Mouse (Mus musculus): ENCODE results near the gene Cyp4f40.
"Not testable (repeated sequence)": the region's sequence is repeated elsewhere in the genome, so short reads cannot be mapped to it uniquely, and the experiment has no call there.

Cyp4f40 gene

DNA sequence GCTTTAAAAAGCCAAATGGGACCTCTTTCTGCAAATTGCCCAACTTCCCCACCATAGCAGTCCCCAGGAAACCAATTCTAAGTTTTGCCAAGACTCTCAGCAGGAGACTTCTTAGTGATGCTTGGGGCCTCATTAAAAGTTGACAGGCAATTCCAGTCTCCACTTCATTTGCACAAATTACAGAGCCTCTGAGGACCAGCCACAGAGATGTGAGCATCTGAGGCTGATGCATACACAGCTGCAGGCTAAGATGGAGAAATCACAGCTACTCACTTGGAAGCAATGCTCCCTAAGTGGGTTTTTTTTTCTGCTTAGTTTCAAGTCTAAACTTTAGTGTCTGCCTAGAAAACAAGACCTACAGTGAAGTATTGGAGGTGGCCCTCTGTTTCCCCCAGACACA, 51.8 kb downstream of the Cyp4f40 start:
- DNase-seq (ENCODE audit: low read depth, low spot score): not testable (repeated sequence)

DNA sequence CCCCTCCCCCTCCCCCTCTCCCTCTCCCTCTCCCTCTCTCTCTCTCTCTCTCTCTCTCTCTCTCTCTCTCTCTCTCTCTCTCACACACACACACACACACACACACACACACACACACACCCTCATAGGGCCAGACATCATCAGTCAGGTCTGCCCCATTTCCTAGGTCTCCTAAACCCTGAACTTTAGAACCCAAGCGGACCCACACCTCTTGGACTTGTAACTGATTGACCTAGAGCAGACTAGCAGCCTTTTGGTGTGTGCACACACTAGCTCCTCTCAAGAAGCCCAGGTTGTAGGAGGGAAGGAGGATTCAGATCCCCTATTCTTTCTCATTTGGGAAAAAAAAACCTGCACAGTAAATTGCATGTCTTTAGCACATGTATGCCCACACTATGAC, 63.5 kb downstream of the Cyp4f40 start:
- not testable (repeated sequence) for DNase-seq (ENCODE audit: low read depth, low spot score)

GRCm38 (mm10) chr17:32722771-32723170, 64.1 kb downstream of the Cyp4f40 start:
- DNase-seq (ENCODE audit: low read depth, low spot score): no peak

GRCm38 (mm10) chr17:32726360-32726759, 67.7 kb downstream of the Cyp4f40 start:
- not testable (repeated sequence) for DNase-seq (ENCODE audit: low read depth, low spot score)

Data from forelimb bud, embryonic 11.5 days (tissue).